Mouse (Mus musculus): ENCODE results near the gene Slc26a1. TPM values are rescaled to one million over a fixed set of nuclear protein-coding genes. Genes with fewer than 3 reads are reported as not detected.
A peak's percentile ranks its signal among the peaks of the same experiment; 100 is the strongest.

The Slc26a1 gene
- under 1 TPM; 0.14 to 0.46 (median 0.19) TPM for total RNA-seq (2022)

GRCm38 (mm10) chr5:108675251-108675816, at the start of gene Slc26a1:
Gene Slc26a1, minus strand, starts transcription at chr5:108675569.
- DNase-seq = no peak

GRCm38 (mm10) chr5:108724006-108724405, 48.6 kb upstream of the Slc26a1 start:
- DNase-seq = peak; percentile 53

- DNase-seq = no peak
Measured at GRCm38 (mm10) chr5:108719761-108720160, 44.4 kb upstream of the Slc26a1 start.

- DNase-seq = no peak
Measured at GRCm38 (mm10) chr5:108718051-108718450, 42.7 kb upstream of the Slc26a1 start.

GRCm38 (mm10) chr5:108715974-108716373, 40.6 kb upstream of the Slc26a1 start:
- DNase-seq = no peak

- DNase-seq = no peak
Measured at GRCm38 (mm10) chr5:108714149-108714548, 38.8 kb upstream of the Slc26a1 start.

GRCm38 (mm10) chr5:108713691-108714090, 38.3 kb upstream of the Slc26a1 start:
- no peak for DNase-seq

- no peak for DNase-seq
Measured at GRCm38 (mm10) chr5:108713096-108713495, 37.7 kb upstream of the Slc26a1 start.

GRCm38 (mm10) chr5:108711968-108712367, 36.6 kb upstream of the Slc26a1 start:
- no peak for DNase-seq

GRCm38 (mm10) chr5:108708981-108709731, 33.8 kb upstream of the Slc26a1 start:
- DNase-seq = no peak

GRCm38 (mm10) chr5:108708419-108708818, 33.0 kb upstream of the Slc26a1 start:
- DNase-seq = no peak

GRCm38 (mm10) chr5:108707758-108708157, 32.4 kb upstream of the Slc26a1 start:
- no peak for DNase-seq

GRCm38 (mm10) chr5:108703754-108704626, 28.6 kb upstream of the Slc26a1 start:
- no peak for DNase-seq

GRCm38 (mm10) chr5:108701341-108702021, 26.1 kb upstream of the Slc26a1 start:
- DNase-seq = no peak

GRCm38 (mm10) chr5:108700346-108700745, 25.0 kb upstream of the Slc26a1 start:
- no peak for DNase-seq

GRCm38 (mm10) chr5:108697341-108697753, 22.0 kb upstream of the Slc26a1 start:
- DNase-seq = no peak

- DNase-seq = no peak
Measured at GRCm38 (mm10) chr5:108696542-108696941, 21.2 kb upstream of the Slc26a1 start.

GRCm38 (mm10) chr5:108695861-108696260, 20.5 kb upstream of the Slc26a1 start:
- no peak for DNase-seq

GRCm38 (mm10) chr5:108694352-108695261, 19.2 kb upstream of the Slc26a1 start:
- DNase-seq = no peak

- DNase-seq = peak; percentile 71
Measured at GRCm38 (mm10) chr5:108693872-108694288, 18.5 kb upstream of the Slc26a1 start.

- DNase-seq = no peak
Measured at GRCm38 (mm10) chr5:108692271-108692670, 16.9 kb upstream of the Slc26a1 start, which contains the start of gene Fgfrl1. Gene Fgfrl1, plus strand, starts transcription at chr5:108692382.
